Mouse (Mus musculus) CH12.LX (cell line): ENCODE results near the gene Tln2. TPM values are rescaled to one million over a fixed set of nuclear protein-coding genes. Genes with fewer than 3 reads are reported as not detected.
A peak's percentile ranks its signal among the peaks of the same experiment; 100 is the strongest.

Experiments used
- DNase-seq: peaks from one replicate; pipeline ENCODE4 v3.0.0-alpha.2; 2013; ENCODE audit errors: extremely low read depth
- H3K27ac ChIP-seq: 2 replicates; pipeline ENCODE4 v1.5.1; 2012; ENCODE audit warnings: low read depth, mild to moderate bottlenecking, control low read depth, moderate library complexity; ENCODE audit not compliant: insufficient read depth
- H3K27me3 ChIP-seq: replicated peaks from 2 replicates; pipeline ENCODE3; 2012; ENCODE audit warnings: inconsistent platforms
- H3K36me3 ChIP-seq, 2 experiments: replicated peaks in 1 of 2; 2 replicates each; pipeline versions ENCODE3 to v1.6.1; 2012; ENCODE audit warnings: inconsistent platforms in 1 of 2, low read length in 1 of 2, mild to moderate bottlenecking in 1 of 2, mixed read lengths in 1 of 2, moderate library complexity in 1 of 2; ENCODE audit not compliant: control insufficient read depth in 1 of 2, insufficient read depth in 1 of 2
- H3K4me1 ChIP-seq, 2 experiments: 2 replicates each; pipeline ENCODE4 v1.6.1; 2012; ENCODE audit warnings: inconsistent platforms in 1 of 2, moderate library complexity in 1 of 2; ENCODE audit not compliant: insufficient read depth in 2 of 2, control insufficient read depth in 1 of 2
- H3K4me2 ChIP-seq: 2 replicates; pipeline ENCODE4 v1.6.1; 2012; ENCODE audit warnings: low read depth, mild to moderate bottlenecking, control low read depth; ENCODE audit not compliant: poor library complexity, insufficient read depth, severe bottlenecking
- H3K4me3 ChIP-seq, 3 experiments: fragments of 150-350 bp in 1 of 3; sonication (generic) in 1 of 3; replicated peaks in 1 of 3; 2 replicates each; pipeline versions ENCODE3 to v1.5.1; 2011 to 2012; ENCODE audit warnings: low read depth in 2 of 3, low read length in 2 of 3, mild to moderate bottlenecking in 2 of 3, moderate library complexity in 2 of 3, control low read depth in 1 of 3, improper control_type of control experiment in 1 of 3, inconsistent platforms in 1 of 3, mixed read lengths in 1 of 3; ENCODE audit not compliant: poor library complexity in 1 of 3
- H3K79me2 ChIP-seq: replicated peaks from 2 replicates; pipeline ENCODE4 v1.6.1; 2012; ENCODE audit warnings: mild to moderate bottlenecking, moderate library complexity; ENCODE audit not compliant: control insufficient read depth, poor library complexity, insufficient read depth, severe bottlenecking; ENCODE audit errors: extremely low read depth
- H3K9ac ChIP-seq: 2 replicates; pipeline ENCODE4 v1.6.1; 2012; ENCODE audit warnings: low read depth, mild to moderate bottlenecking, control low read depth, moderate library complexity; ENCODE audit not compliant: insufficient read depth
- H3K9me3 ChIP-seq: replicated peaks from 2 replicates; pipeline ENCODE3; 2012; ENCODE audit warnings: low read length, inconsistent platforms, mixed read lengths
- CTCF ChIP-seq, 2 experiments: IDR thresholded peaks in 1 of 2; conservative IDR thresholded peaks in 1 of 2; 2 replicates each; pipeline ENCODE4 v1.5.1; 2011 to 2012; ENCODE audit warnings: low read depth in 2 of 2, low read length in 2 of 2, improper control_type of control experiment in 1 of 2, inconsistent platforms in 1 of 2, mild to moderate bottlenecking in 1 of 2, moderate library complexity in 1 of 2
- E2F4 ChIP-seq: IDR thresholded peaks from 2 replicates; pipeline ENCODE4 v1.6.1; 2011; ENCODE audit warnings: low read depth, low read length, improper control_type of control experiment; ENCODE audit not compliant: insufficient replicate concordance
- ETS1 ChIP-seq: conservative IDR thresholded peaks from 2 replicates; pipeline ENCODE4 v1.6.1; 2012; ENCODE audit warnings: low read depth, mild to moderate bottlenecking, inconsistent platforms, low read length, improper control_type of control experiment, moderate library complexity
- GABPA ChIP-seq: IDR thresholded peaks from 2 replicates; pipeline ENCODE4 v1.6.1; 2012; ENCODE audit warnings: low read depth, low read length, improper control_type of control experiment, inconsistent platforms; ENCODE audit not compliant: insufficient replicate concordance
- HCFC1 ChIP-seq: IDR thresholded peaks from 2 replicates; pipeline ENCODE4 v1.6.1; 2012; ENCODE audit warnings: low read depth, mild to moderate bottlenecking, inconsistent platforms, low read length, improper control_type of control experiment
- IRF4 ChIP-seq: IDR thresholded peaks from 2 replicates; pipeline ENCODE4 v1.6.1; 2014; ENCODE audit warnings: low read depth, mild to moderate bottlenecking, inconsistent platforms, low read length, improper control_type of control experiment
- KAT2A ChIP-seq: IDR thresholded peaks from 2 replicates; pipeline ENCODE4 v1.6.1; 2012; ENCODE audit warnings: low read length, improper control_type of control experiment, inconsistent platforms; ENCODE audit not compliant: insufficient replicate concordance
- MAX ChIP-seq: IDR thresholded peaks from 2 replicates; pipeline ENCODE4 v1.6.1; 2011; ENCODE audit warnings: low read length, improper control_type of control experiment
- MAZ ChIP-seq: IDR thresholded peaks from 2 replicates; pipeline ENCODE4 v1.6.1; 2012; ENCODE audit warnings: low read depth, mild to moderate bottlenecking, inconsistent platforms, low read length, improper control_type of control experiment, moderate library complexity
- MEF2A ChIP-seq: IDR thresholded peaks from 2 replicates; pipeline ENCODE4 v1.6.1; 2014; ENCODE audit warnings: low read depth, mild to moderate bottlenecking, inconsistent platforms, low read length, improper control_type of control experiment, borderline replicate concordance
- MYC ChIP-seq: IDR thresholded peaks from 2 replicates; pipeline ENCODE4 v1.6.1; 2011; ENCODE audit warnings: low read depth, mild to moderate bottlenecking, improper control_type of control experiment, low read length
- NELFE ChIP-seq: IDR thresholded peaks from 2 replicates; pipeline ENCODE4 v1.6.1; 2011; ENCODE audit warnings: low read depth, low read length, improper control_type of control experiment
- POLR2A ChIP-seq: IDR thresholded peaks from 2 replicates; pipeline ENCODE4 v1.6.1; 2011; ENCODE audit warnings: low read depth, mild to moderate bottlenecking, improper control_type of control experiment, low read length
- RAD21 ChIP-seq: IDR thresholded peaks from 2 replicates; pipeline ENCODE4 v1.6.1; 2011; ENCODE audit warnings: low read depth, mild to moderate bottlenecking, low read length, improper control_type of control experiment, moderate library complexity
- RCOR1 ChIP-seq: conservative IDR thresholded peaks from 2 replicates; pipeline ENCODE4 v1.6.1; 2012; ENCODE audit warnings: low read depth, mild to moderate bottlenecking, inconsistent platforms, low read length, improper control_type of control experiment
- SIN3A ChIP-seq: IDR thresholded peaks from 2 replicates; pipeline ENCODE4 v1.6.1; 2012; ENCODE audit warnings: low read length, improper control_type of control experiment, inconsistent platforms
- SMC3 ChIP-seq: IDR thresholded peaks from 2 replicates; pipeline ENCODE4 v1.6.1; 2011; ENCODE audit warnings: low read depth, low read length, improper control_type of control experiment
- TBP ChIP-seq: conservative IDR thresholded peaks from 2 replicates; pipeline ENCODE4 v1.6.1; 2011; ENCODE audit warnings: low read depth, low read length, improper control_type of control experiment
- TCF12 ChIP-seq: IDR thresholded peaks from 2 replicates; pipeline ENCODE4 v1.6.1; 2014; ENCODE audit warnings: low read depth, mild to moderate bottlenecking, inconsistent platforms, low read length, improper control_type of control experiment
- USF2 ChIP-seq: conservative IDR thresholded peaks from 2 replicates; pipeline ENCODE4 v1.6.1; 2011; ENCODE audit warnings: low read depth, low read length, improper control_type of control experiment
- ZKSCAN1 ChIP-seq: IDR thresholded peaks from 2 replicates; pipeline ENCODE4 v1.6.1; 2012; ENCODE audit warnings: low read depth, inconsistent platforms, low read length, improper control_type of control experiment, borderline replicate concordance
- ZMIZ1 ChIP-seq: IDR thresholded peaks from 2 replicates; pipeline ENCODE4 v1.6.1; 2012; ENCODE audit warnings: low read depth, mild to moderate bottlenecking, inconsistent platforms, low read length, improper control_type of control experiment
- ZNF384 ChIP-seq: IDR thresholded peaks from 2 replicates; pipeline ENCODE4 v1.6.1; 2012; ENCODE audit warnings: low read depth, low read length, improper control_type of control experiment, inconsistent platforms
- dilution Hi-C: fragments of 300-500 bp; cut with MboI; formaldehyde crosslinking; loops from 2 replicates; pipeline ENCODE4 v1.14.3; 2020; ENCODE audit warnings: low sequenced_read_pairs; ENCODE audit not compliant: extremely low pct_unique_long_range_greater_than_20kb, extremely low pct_ligation_motif_present
- in situ Hi-C: fragments of 300-500 bp; cut with MboI; formaldehyde crosslinking; loops from 3 replicates; pipeline ENCODE4 v1.14.3; 2019; ENCODE audit warnings: low sequenced_read_pairs, low pct_ligation_motif_present, low pct_unique_long_range_greater_than_20kb, mixed read lengths
- polyA plus RNA-seq: library from polyadenylated mRNA; unstranded; fragments of >175 nt; gene quantifications from 2 replicates; pipeline ENCODE4 v1.2.1, GENCODE M21; 2012; ENCODE audit warnings: low read depth; ENCODE audit not compliant: insufficient read length
- total RNA-seq, 2 experiments: library from RNA; depleted of rRNA; stranded (reverse); fragments of 300-350 nt in 1 of 2; fragments of >200 nt in 1 of 2; gene quantifications; 2 replicates each; pipeline ENCODE4 v1.2.3; 2012 to 2014

The Tln2 gene
- total and polyA plus RNA-seq, 3 experiments: 2.6 to 4.4 (median 4.4) TPM

GRCm38 (mm10) chr9:67303038-67303437 lies 256.5 kb downstream of the Tln2 start:
- H3K27ac ChIP-seq: no peak overlapping the region
- no peaks in the 10 kb centered on the region for H3K9me3 ChIP-seq
- dilution Hi-C loops (no loop called here), in situ Hi-C loops (no loop called here)
- DNase-seq: peak; percentile 23
- peaks cover 0 to 3% of the 10 kb centered on the region in 2 experiments for H3K36me3 ChIP-seq
- no peak overlapping the region for H3K4me2 ChIP-seq
- peaks cover 4 to 13% of the 10 kb centered on the region in 2 experiments for H3K4me1 ChIP-seq
- no peak for TF ChIP-seq ZKSCAN1
- TF ChIP-seq MAZ: no peak
- no peak for TF ChIP-seq ETS1
- peak; percentile 31 for TF ChIP-seq SMC3
- TF ChIP-seq MEF2A: no peak
- no peak for TF ChIP-seq RCOR1
- no peak for TF ChIP-seq GABPA
- peak; percentile 15 to 47; a peak in 2 of 4 replicates for TF ChIP-seq CTCF (conservative IDR thresholded peaks at IDR 0.05 in 1 of 2, IDR thresholded peaks at IDR 0.05 in 1 of 2; ENCODE audit: low read depth in 2 of 2, low read length in 2 of 2)
- TF ChIP-seq MYC: no peak
- TF ChIP-seq NELFE: no peak
- no peak; the same call in none of the 2 replicates for TF ChIP-seq RAD21
- TF ChIP-seq KAT2A: no peak
- H3K79me2 ChIP-seq: no peaks in the 10 kb centered on the region
- H3K27me3 ChIP-seq: no peaks in the 10 kb centered on the region
- H3K9ac ChIP-seq: no peak overlapping the region
- no peak overlapping the region for H3K4me3 ChIP-seq

- no peak overlapping the region for H3K4me2 ChIP-seq
- DNase-seq: no peak
- dilution Hi-C loops: no loop called here
- no peaks in the 10 kb centered on the region for H3K27me3 ChIP-seq
- H3K9me3 ChIP-seq: no peaks in the 10 kb centered on the region
- peaks cover 0 to 3% of the 10 kb centered on the region in 2 experiments for H3K36me3 ChIP-seq
- H3K4me3 ChIP-seq: no peak overlapping the region
- H3K4me1 ChIP-seq: peaks cover 4 to 13% of the 10 kb centered on the region in 2 experiments
- no peak overlapping the region for H3K27ac ChIP-seq
- H3K79me2 ChIP-seq: no peaks in the 10 kb centered on the region
- TF ChIP-seq SIN3A (no peak), E2F4 (no peak), IRF4 (no peak), NELFE (no peak), POLR2A (no peak), MYC (no peak), MEF2A (no peak), TBP (no peak), TCF12 (no peak), RAD21 (no peak), ZMIZ1 (no peak), MAX (no peak), USF2 (no peak), ZNF384 (no peak), HCFC1 (no peak)
- in situ Hi-C loops: no loop called here
- H3K9ac ChIP-seq: no peak overlapping the region
Observed at GRCm38 (mm10) chr9:67302386-67302989, 257.0 kb downstream of the Tln2 start.
